Mouse (Mus musculus) heart, embryonic 14.5 days (tissue): ENCODE data around the gene Cd300c. TPM values are rescaled to one million over a fixed set of nuclear protein-coding genes. Genes with fewer than 3 reads are reported as not detected.

ENCODE experiments used
- polyA plus RNA-seq: library from polyadenylated mRNA; unstranded; fragments of >200 nt; fragmentation: Nextera tagmentation; extraction: Ambion mirVana; gene quantifications from 2 replicates; pipeline ENCODE4 v1.2.1, GENCODE M21; 2014

Gene Cd300c
- polyA plus RNA-seq, 1 experiment from 2014 or later: not detected

Other genes starting within 250 kb of the Cd300c start
- gene Dnaic2, start 241.7 kb downstream of the Cd300c start, polyA plus RNA-seq: 0.35 TPM in 1 of 2 replicates, not detected in the other
- gene Kif19a, start 203.8 kb downstream of the Cd300c start, polyA plus RNA-seq: 0.16 and 0.28 TPM in 2 replicates
- gene Btbd17, start 173.2 kb downstream of the Cd300c start, polyA plus RNA-seq: not detected in 2 replicates
- gene Gpr142, start 170.2 kb downstream of the Cd300c start, polyA plus RNA-seq: not detected in 2 replicates
- gene Gprc5c, start 118.0 kb downstream of the Cd300c start, polyA plus RNA-seq: 15.2 and 18.0 TPM in 2 replicates
- gene Cd300a, start 79.1 kb downstream of the Cd300c start, polyA plus RNA-seq: 1.1 and 1.4 TPM in 2 replicates
- gene Cd300lb, start 34.8 kb downstream of the Cd300c start, polyA plus RNA-seq: 0.39 and 0.54 TPM in 2 replicates
- gene Cd300ld, start 20.8 kb upstream of the Cd300c start, polyA plus RNA-seq: 0.36 and 0.46 TPM in 2 replicates
- 4.1 and 4.2 TPM in 2 replicates for gene Cd300c2, start 32.7 kb upstream of the Cd300c start, polyA plus RNA-seq
- not detected in 2 replicates for gene Cd300ld2, start 47.0 kb upstream of the Cd300c start, polyA plus RNA-seq
- not detected in 2 replicates for gene Cd300ld4, start 57.9 kb upstream of the Cd300c start, polyA plus RNA-seq
- not detected in 2 replicates for gene Cd300ld5, start 68.6 kb upstream of the Cd300c start, polyA plus RNA-seq
- gene Cd300ld3, start 79.3 kb upstream of the Cd300c start, polyA plus RNA-seq: not detected in 2 replicates
- gene Cd300e, start 93.0 kb upstream of the Cd300c start, polyA plus RNA-seq: 0.09 TPM in 1 of 2 replicates, not detected in the other
- 0.78 and 0.89 TPM in 2 replicates for gene Rab37, start 122.3 kb upstream of the Cd300c start, polyA plus RNA-seq
- gene Cd300lf, start 164.8 kb upstream of the Cd300c start, polyA plus RNA-seq: 0.22 and 0.61 TPM in 2 replicates
- gene Slc9a3r1, start 194.2 kb upstream of the Cd300c start, polyA plus RNA-seq: 18.0 and 21.9 TPM in 2 replicates
- gene Tmem104, start 218.3 kb upstream of the Cd300c start, polyA plus RNA-seq: 6.5 and 8.4 TPM in 2 replicates
- 16.5 and 16.6 TPM in 2 replicates for gene Nat9, start 218.7 kb upstream of the Cd300c start, polyA plus RNA-seq